Mouse (Mus musculus): ENCODE measurements around the gene Gjc1. TPM values are rescaled to one million over a fixed set of nuclear protein-coding genes. Genes with fewer than 3 reads are reported as not detected.

Gene Gjc1
- total and polyA plus RNA-seq, 3 experiments, result 0.11 TPM; not detected in 2

DNA sequence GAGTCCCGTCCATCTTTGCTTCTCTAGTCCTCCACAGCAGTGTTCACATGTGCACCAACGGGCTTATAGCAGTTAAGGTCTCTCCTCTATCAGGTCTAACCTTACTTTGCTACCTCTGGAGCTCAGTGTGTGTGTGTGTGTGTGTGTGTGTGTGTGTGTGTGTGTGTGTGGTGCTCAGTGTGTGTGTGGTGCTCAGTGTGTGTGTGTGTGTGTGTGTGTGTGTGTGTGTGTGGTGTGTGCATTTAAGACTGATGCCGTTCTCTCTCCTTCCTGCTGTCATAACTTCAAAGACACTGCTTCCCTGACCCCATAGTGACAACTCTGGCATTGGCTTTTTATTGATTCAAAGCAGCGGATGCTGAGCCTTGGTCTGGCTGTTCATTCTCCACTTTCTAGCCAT, 16.0 kb upstream of the Gjc1 start, which contains the start of gene Higd1b:
Gene Higd1b (plus strand): TSS at position 301 of the 400 bp plus-strand sequence.
- Histone ChIP-seq H3K4me1 (ENCODE audit: insufficient read depth, low read depth, low read length) (no peaks in the 10 kb centered on the region), H3K36me3 (replicated peaks) (peaks cover 55% of the 10 kb centered on the region), H3K9me3 (replicated peaks) (no peaks in the 10 kb centered on the region), H3K4me3 (ENCODE audit: low read depth, low read length) (no peak within 1 kb of the TSS), H3K27me3 (ENCODE audit: insufficient read depth, low read length) (peaks cover 3% of the 10 kb centered on the region; the same call in 1 of the 2 replicates)
- TF ChIP-seq TAL1 (conservative IDR thresholded peaks at IDR 0.05; ENCODE audit: low read depth, low read length) (no peak), GATA1 (IDR thresholded peaks at IDR 0.05; ENCODE audit: borderline replicate concordance, low read length) (no peak)
- ATAC-seq (ENCODE audit: extremely low read depth, insufficient number of reproducible peaks, low FRiP score, poor library complexity, severe bottlenecking), result no peak
- DNase-seq (ENCODE audit: low spot score), result no peak

DNA sequence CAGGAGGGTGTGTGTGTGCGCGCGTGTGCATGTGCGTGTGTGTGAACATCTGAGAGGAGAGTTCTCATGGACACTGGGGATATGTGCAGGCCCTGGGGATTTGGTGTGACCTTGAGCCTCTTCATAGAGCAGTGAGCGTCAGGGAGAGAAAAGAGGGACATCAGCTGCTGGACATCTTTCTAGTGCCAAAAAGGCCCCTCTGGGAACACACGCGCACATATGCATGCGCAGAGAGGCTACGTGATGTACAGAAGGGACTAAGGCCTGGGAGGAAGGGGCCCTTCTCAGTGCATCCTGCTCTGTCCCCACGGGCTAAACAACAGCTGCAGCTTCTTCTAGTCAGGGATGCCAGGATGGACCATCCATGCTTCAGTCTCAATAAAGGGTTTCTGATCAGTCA, 14.7 kb upstream of the Gjc1 start:
- no peaks in the 10 kb centered on the region for H3K9me3 ChIP-seq (replicated peaks)
- DNase-seq (ENCODE audit: low spot score), result no peak
- peaks cover 3% of the 10 kb centered on the region; the same call in 1 of the 2 replicates for H3K27me3 ChIP-seq (ENCODE audit: insufficient read depth, low read length)
- no peak overlapping the region for H3K4me3 ChIP-seq (ENCODE audit: low read depth, low read length)
- H3K36me3 ChIP-seq (replicated peaks), result peaks cover 42% of the 10 kb centered on the region
- no peak for ATAC-seq (ENCODE audit: extremely low read depth, insufficient number of reproducible peaks, low FRiP score, poor library complexity, severe bottlenecking)
- no peaks in the 10 kb centered on the region for H3K4me1 ChIP-seq (ENCODE audit: insufficient read depth, low read depth, low read length)
- TF ChIP-seq POLR2AphosphoS5 (IDR thresholded peaks at IDR 0.05; ENCODE audit: insufficient replicate concordance, low read depth, low read length) (no peak), GATA1 (IDR thresholded peaks at IDR 0.05; ENCODE audit: borderline replicate concordance, low read length) (no peak), TAL1 (conservative IDR thresholded peaks at IDR 0.05; ENCODE audit: low read depth, low read length) (no peak), CTCF (IDR thresholded peaks at IDR 0.05; ENCODE audit: low read depth, low read length) (no peak), GATA2 (IDR thresholded peaks at IDR 0.05; ENCODE audit: borderline replicate concordance, low read depth, low read length) (no peak)

DNA sequence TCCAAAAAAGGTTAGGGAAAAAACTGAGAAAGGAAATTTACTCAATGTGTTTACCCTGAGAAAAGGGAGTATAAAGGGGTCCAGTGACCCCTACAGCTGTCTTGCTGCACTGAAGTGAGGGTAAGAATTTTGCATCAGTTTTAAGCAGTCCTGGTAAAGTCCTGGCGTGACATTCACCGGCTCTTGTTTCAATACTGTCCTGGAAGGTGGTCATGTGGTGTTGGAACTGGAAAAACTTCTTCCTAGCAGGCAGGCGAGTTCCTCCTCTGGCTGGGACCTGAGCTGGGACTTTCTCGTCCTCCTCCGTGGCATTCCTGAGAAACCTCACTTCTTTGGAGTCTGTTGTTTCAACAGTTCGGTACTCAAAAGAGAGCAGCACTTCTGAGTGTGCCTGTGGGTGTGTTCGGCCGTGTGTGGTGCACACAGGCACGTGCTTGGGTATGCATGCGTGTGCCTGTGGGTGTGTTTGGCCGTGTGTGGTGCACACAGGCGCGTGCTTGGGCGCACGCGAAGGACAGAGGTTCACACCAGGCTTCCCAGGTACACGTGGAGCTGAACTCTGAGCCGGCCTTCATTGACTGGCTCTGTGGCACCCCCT, 13.3 kb upstream of the Gjc1 start:
- peaks cover 10% of the 10 kb centered on the region for H3K27me3 ChIP-seq (ENCODE audit: insufficient read depth, low read length)
- H3K36me3 ChIP-seq (replicated peaks), result peaks cover 27% of the 10 kb centered on the region
- no peak overlapping the region for H3K4me3 ChIP-seq (ENCODE audit: low read depth, low read length)
- TF ChIP-seq GATA2 (IDR thresholded peaks at IDR 0.05; ENCODE audit: borderline replicate concordance, low read depth, low read length), result no peak
- TF ChIP-seq TAL1 (conservative IDR thresholded peaks at IDR 0.05; ENCODE audit: low read depth, low read length), result no peak
- no peak for TF ChIP-seq CTCF (IDR thresholded peaks at IDR 0.05; ENCODE audit: low read depth, low read length)
- TF ChIP-seq GATA1 (IDR thresholded peaks at IDR 0.05; ENCODE audit: borderline replicate concordance, low read length), result no peak
- no peak for TF ChIP-seq POLR2AphosphoS5 (IDR thresholded peaks at IDR 0.05; ENCODE audit: insufficient replicate concordance, low read depth, low read length)
- no peak for ATAC-seq (ENCODE audit: extremely low read depth, insufficient number of reproducible peaks, low FRiP score, poor library complexity, severe bottlenecking)
- no peaks in the 10 kb centered on the region for H3K9me3 ChIP-seq (replicated peaks)
- no peaks in the 10 kb centered on the region for H3K4me1 ChIP-seq (ENCODE audit: insufficient read depth, low read depth, low read length)
- DNase-seq (ENCODE audit: low spot score), result no peak

DNA sequence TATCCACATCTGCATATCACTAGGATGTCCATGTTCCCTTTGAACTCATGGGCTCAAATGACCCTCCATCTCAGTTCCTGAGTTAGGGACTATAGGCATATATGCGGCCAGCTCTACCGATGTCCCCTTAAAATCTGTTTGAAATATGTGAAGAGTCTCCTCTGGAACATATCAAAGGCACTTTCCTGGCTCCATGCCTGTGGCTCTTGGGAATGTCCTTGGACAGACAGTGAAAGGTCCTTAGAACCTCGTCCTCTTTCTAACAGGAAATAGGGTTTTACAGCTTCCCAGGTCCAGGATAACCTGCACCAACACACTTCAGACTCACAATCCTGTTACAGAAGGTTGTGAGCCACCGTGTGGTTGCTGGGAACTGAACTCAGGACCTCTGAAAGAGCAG, 10.8 kb upstream of the Gjc1 start:
- H3K9me3 ChIP-seq (replicated peaks), result no peaks in the 10 kb centered on the region
- DNase-seq (ENCODE audit: low spot score), result no peak
- TF ChIP-seq TAL1 (conservative IDR thresholded peaks at IDR 0.05; ENCODE audit: low read depth, low read length), result no peak
- no peak for TF ChIP-seq GATA2 (IDR thresholded peaks at IDR 0.05; ENCODE audit: borderline replicate concordance, low read depth, low read length)
- TF ChIP-seq GATA1 (IDR thresholded peaks at IDR 0.05; ENCODE audit: borderline replicate concordance, low read length), result no peak
- no peak for TF ChIP-seq POLR2AphosphoS5 (IDR thresholded peaks at IDR 0.05; ENCODE audit: insufficient replicate concordance, low read depth, low read length)
- TF ChIP-seq CTCF (IDR thresholded peaks at IDR 0.05; ENCODE audit: low read depth, low read length), result no peak
- H3K27me3 ChIP-seq (ENCODE audit: insufficient read depth, low read length), result peaks cover 19% of the 10 kb centered on the region
- H3K4me1 ChIP-seq (ENCODE audit: insufficient read depth, low read depth, low read length), result no peaks in the 10 kb centered on the region
- ATAC-seq (ENCODE audit: extremely low read depth, insufficient number of reproducible peaks, low FRiP score, poor library complexity, severe bottlenecking), result no peak
- H3K36me3 ChIP-seq (replicated peaks), result peaks cover 4% of the 10 kb centered on the region
- H3K4me3 ChIP-seq (ENCODE audit: low read depth, low read length), result no peak overlapping the region

DNA sequence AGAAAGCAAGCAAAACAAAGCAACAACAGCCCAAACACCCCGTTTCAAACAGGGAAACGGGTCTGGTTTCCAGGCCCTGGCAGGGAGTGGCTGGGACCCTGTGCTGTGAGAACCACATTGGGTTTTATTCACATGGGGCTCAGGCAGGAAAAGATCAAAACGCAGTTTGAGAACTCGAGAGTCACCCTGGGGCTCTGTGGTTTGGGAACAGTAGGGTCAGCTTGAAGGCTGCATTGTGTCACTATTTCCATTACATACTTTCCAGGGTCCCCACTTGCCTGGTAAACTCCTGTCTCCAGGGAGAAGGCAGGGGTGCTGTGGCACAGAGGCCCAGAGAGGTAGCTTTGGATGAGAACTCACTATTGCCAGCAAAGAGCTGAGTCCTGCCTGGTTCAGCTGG, 7.6 kb upstream of the Gjc1 start:
- Histone ChIP-seq H3K27me3 (ENCODE audit: insufficient read depth, low read length) (peaks cover 27% of the 10 kb centered on the region), H3K9me3 (replicated peaks) (no peaks in the 10 kb centered on the region), H3K36me3 (replicated peaks) (no peaks in the 10 kb centered on the region), H3K4me1 (ENCODE audit: insufficient read depth, low read depth, low read length) (no peaks in the 10 kb centered on the region), H3K4me3 (ENCODE audit: low read depth, low read length) (no peak overlapping the region)
- ATAC-seq (ENCODE audit: extremely low read depth, insufficient number of reproducible peaks, low FRiP score, poor library complexity, severe bottlenecking) (no peak), DNase-seq (ENCODE audit: low spot score) (no peak)
- TF ChIP-seq TAL1 (conservative IDR thresholded peaks at IDR 0.05; ENCODE audit: low read depth, low read length) (no peak), POLR2AphosphoS5 (IDR thresholded peaks at IDR 0.05; ENCODE audit: insufficient replicate concordance, low read depth, low read length) (no peak), GATA2 (IDR thresholded peaks at IDR 0.05; ENCODE audit: borderline replicate concordance, low read depth, low read length) (no peak), CTCF (IDR thresholded peaks at IDR 0.05; ENCODE audit: low read depth, low read length) (no peak), GATA1 (IDR thresholded peaks at IDR 0.05; ENCODE audit: borderline replicate concordance, low read length) (no peak)

DNA sequence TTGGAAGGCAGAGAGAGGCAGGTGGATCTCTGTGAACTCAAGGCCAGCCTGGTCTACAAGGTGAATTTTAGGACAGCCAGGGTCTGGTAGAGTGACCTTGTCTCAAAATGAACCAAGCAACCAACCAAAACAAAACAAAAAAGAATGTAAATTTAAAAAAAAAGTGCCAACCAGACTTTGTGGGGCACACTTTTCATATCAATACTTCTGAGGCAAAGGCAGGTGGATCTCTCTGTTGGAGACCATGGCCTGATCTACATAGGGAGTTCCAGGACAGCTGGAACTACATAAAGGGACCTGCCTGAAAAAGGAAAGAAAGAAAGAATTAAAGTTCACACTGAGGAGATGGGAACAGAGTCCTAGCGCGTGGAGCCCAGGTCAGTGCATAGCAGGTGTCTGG, 7.0 kb upstream of the Gjc1 start:
- no peak for ATAC-seq (ENCODE audit: extremely low read depth, insufficient number of reproducible peaks, low FRiP score, poor library complexity, severe bottlenecking)
- H3K27me3 ChIP-seq (ENCODE audit: insufficient read depth, low read length), result peaks cover 27% of the 10 kb centered on the region
- no peak overlapping the region for H3K4me3 ChIP-seq (ENCODE audit: low read depth, low read length)
- H3K36me3 ChIP-seq (replicated peaks), result no peaks in the 10 kb centered on the region
- no peak for TF ChIP-seq POLR2AphosphoS5 (IDR thresholded peaks at IDR 0.05; ENCODE audit: insufficient replicate concordance, low read depth, low read length)
- TF ChIP-seq GATA2 (IDR thresholded peaks at IDR 0.05; ENCODE audit: borderline replicate concordance, low read depth, low read length), result no peak
- no peak for TF ChIP-seq CTCF (IDR thresholded peaks at IDR 0.05; ENCODE audit: low read depth, low read length)
- no peak for TF ChIP-seq TAL1 (conservative IDR thresholded peaks at IDR 0.05; ENCODE audit: low read depth, low read length)
- no peak for TF ChIP-seq GATA1 (IDR thresholded peaks at IDR 0.05; ENCODE audit: borderline replicate concordance, low read length)
- no peak for DNase-seq (ENCODE audit: low spot score)
- H3K9me3 ChIP-seq (replicated peaks), result no peaks in the 10 kb centered on the region
- no peaks in the 10 kb centered on the region for H3K4me1 ChIP-seq (ENCODE audit: insufficient read depth, low read depth, low read length)

Measured in G1E (cell line).